Mouse (Mus musculus) regulatory T cell (primary cell): ENCODE data around the gene Aen.

ENCODE experiments used
- in situ Hi-C: fragments of 300-600 bp; cut with MboI, MseI; formaldehyde crosslinking; loops from one replicate; pipeline ENCODE4 v1.15.1; 2025; ENCODE audit warnings: high pct_unique_total_duplicates

Gene Aen

GRCm38 (mm10) chr7:78938957-78939602 is 43.4 kb downstream of the Aen start:
- in situ Hi-C loops = no loop called here

- in situ Hi-C loops = no loop called here
Measured at GRCm38 (mm10) chr7:78940971-78941370, 45.3 kb downstream of the Aen start.

- in situ Hi-C loops = no loop called here
Measured at GRCm38 (mm10) chr7:78942544-78942943, 46.9 kb downstream of the Aen start.

- in situ Hi-C loops = no loop called here
Measured at GRCm38 (mm10) chr7:78953886-78954572, 58.4 kb downstream of the Aen start.

- in situ Hi-C loops = no loop called here
Measured at GRCm38 (mm10) chr7:78954619-78955018, 59.0 kb downstream of the Aen start.

- in situ Hi-C loops = no loop called here
Measured at GRCm38 (mm10) chr7:78955086-78955485, 59.4 kb downstream of the Aen start.

- in situ Hi-C loops = no loop called here
Measured at GRCm38 (mm10) chr7:78958499-78959073, 62.9 kb downstream of the Aen start.
